8 mouse cellular contexts compared by ENCODE assay signal in genomic region chr2:18609075-18609867, GRCm38 (mm10).
DNase-seq lines count a peak whose midpoint lies in the region; ATAC-seq and TF ChIP-seq lines count a peak whose summit lies in the region.

No protein-coding gene starts in this region.

- peaks cover 37% of the 10 kb centered on the region for H3K27me3 ChIP-seq in heart, embryonic 12.5 days (replicated peaks)
- H3K27me3 ChIP-seq in kidney, embryonic 15.5 days: peaks cover 65% of the 10 kb centered on the region
- no peaks in the 10 kb centered on the region; the same call in 1 of the 2 replicates for H3K27me3 ChIP-seq in stomach, postnatal 0 days (ENCODE audit: control insufficient read depth, insufficient read depth, low read length)

- peak; percentile 57; the same call in 1 of the 2 replicates for ATAC-seq in heart, embryonic 12.5 days (ENCODE audit: insufficient number of reproducible peaks, low FRiP score)
- peak; percentile 61 for ATAC-seq in kidney, embryonic 15.5 days (replicated peaks; ENCODE audit: low FRiP score)
- peak; percentile 25; the same call in 1 of the 2 replicates for ATAC-seq in megakaryocyte-erythroid progenitor cell, adult 5-6 weeks (replicated peaks; ENCODE audit: low FRiP score, low TSS enrichment, poor library complexity, severe bottlenecking)
- ATAC-seq in stomach, postnatal 0 days (ENCODE audit: low FRiP score, low TSS enrichment): peak; percentile 53

- peak overlapping the region; percentile 92 for H3K4me2 ChIP-seq in heart, embryonic 12.5 days
- peak overlapping the region; percentile 83 for H3K4me2 ChIP-seq in kidney, embryonic 15.5 days
- peak overlapping the region; percentile 82 for H3K4me2 ChIP-seq in stomach, postnatal 0 days (replicated peaks; ENCODE audit: low read depth)

- no peak overlapping the region for H3K27ac ChIP-seq in heart, embryonic 12.5 days (ENCODE audit: poor library complexity, severe bottlenecking)
- H3K27ac ChIP-seq in kidney, embryonic 15.5 days: no peak overlapping the region
- no peak overlapping the region for H3K27ac ChIP-seq in stomach, postnatal 0 days (replicated peaks)

- H3K4me1 ChIP-seq in heart, embryonic 12.5 days (replicated peaks): peaks cover 19% of the 10 kb centered on the region
- peaks cover 25% of the 10 kb centered on the region for H3K4me1 ChIP-seq in kidney, embryonic 15.5 days
- no peaks in the 10 kb centered on the region; the same call in 1 of the 2 replicates for H3K4me1 ChIP-seq in stomach, postnatal 0 days (replicated peaks; ENCODE audit: control insufficient read depth, insufficient read depth)

- TF ChIP-seq CTCF in stomach, postnatal 0 days (IDR thresholded peaks at IDR 0.05; ENCODE audit: low read depth): no peak

- DNase-seq in embryo, embryonic 10.5 days (ENCODE audit: low spot score): peak; percentile 48
- no peak for DNase-seq in embryo, embryonic 10 days (ENCODE audit: low spot score)
- DNase-seq in CD4-positive, CD25-positive, alpha-beta regulatory T cell, adult 2 months (ENCODE audit: low read depth, low spot score): peak; percentile 52
- DNase-seq in cerebellum, postnatal 14 days: peak; percentile 58 to 60
- peak; percentile 29 for DNase-seq in stomach, postnatal 0 days (ENCODE audit: low spot score)

- under 1% methylated on average over 51 of the region's 51 CpGs for WGBS in heart, embryonic 12.5 days
- WGBS in kidney, embryonic 15.5 days: under 1% methylated on average over 51 of the region's 51 CpGs
- 2% methylated on average over 49 of the region's 51 CpGs for WGBS in stomach, postnatal 0 days

- peak overlapping the region; percentile 52 for H3K4me3 ChIP-seq in heart, embryonic 12.5 days
- H3K4me3 ChIP-seq in kidney, embryonic 15.5 days (replicated peaks): peak overlapping the region; percentile 47
- H3K4me3 ChIP-seq in stomach, postnatal 0 days (ENCODE audit: low read depth, low read length): peak overlapping the region; percentile 49

- no peaks in the 10 kb centered on the region for H3K36me3 ChIP-seq in heart, embryonic 12.5 days
- no peaks in the 10 kb centered on the region for H3K36me3 ChIP-seq in kidney, embryonic 15.5 days
- no peaks in the 10 kb centered on the region for H3K36me3 ChIP-seq in stomach, postnatal 0 days (ENCODE audit: control insufficient read depth, insufficient read depth, low read length)

- H3K9ac ChIP-seq in heart, embryonic 12.5 days: peak overlapping the region; percentile 57; the same call in 1 of the 2 replicates
- H3K9ac ChIP-seq in kidney, embryonic 15.5 days: peak overlapping the region; percentile 42
- H3K9ac ChIP-seq in stomach, postnatal 0 days (ENCODE audit: low read length): peak overlapping the region; percentile 53

- no peak for TF ChIP-seq EP300 in stomach, postnatal 0 days (optimal IDR thresholded peaks at IDR 0.05)

- H3K9me3 ChIP-seq in heart, embryonic 12.5 days (replicated peaks): no peaks in the 10 kb centered on the region
- no peaks in the 10 kb centered on the region for H3K9me3 ChIP-seq in kidney, embryonic 15.5 days (replicated peaks)
- H3K9me3 ChIP-seq in stomach, postnatal 0 days (ENCODE audit: control insufficient read depth, low read length): no peaks in the 10 kb centered on the region
